Mouse (Mus musculus) frontal cortex, postnatal 25 days (tissue): Measurements from ENCODE around the gene Odaph.

Experiments used
- DNase-seq, 2 experiments: peaks; one replicate each; pipeline ENCODE4 v3.0.0; 2022; ENCODE audit warnings: low spot score in 2 of 2

Gene Odaph

DNA sequence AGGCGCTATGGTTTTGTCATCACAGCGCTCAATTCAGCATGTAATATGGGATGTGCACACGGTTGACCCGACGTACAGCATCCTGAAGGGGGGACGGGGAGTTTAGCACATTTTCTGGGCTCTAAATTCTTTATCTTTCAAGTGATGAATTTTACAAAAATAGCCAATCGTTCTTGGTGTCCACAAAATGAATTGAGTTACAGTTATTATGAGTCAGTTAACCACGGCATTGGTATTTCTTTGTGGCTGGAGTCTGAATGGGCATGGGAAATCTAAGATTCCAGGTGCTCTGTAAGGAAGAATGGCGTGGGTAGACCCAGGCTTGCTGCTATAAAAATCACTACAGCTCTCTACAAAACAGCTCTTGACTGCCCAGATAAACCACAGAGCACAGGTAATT, 2.0 kb downstream of the Odaph start:
- no peak for DNase-seq

DNA sequence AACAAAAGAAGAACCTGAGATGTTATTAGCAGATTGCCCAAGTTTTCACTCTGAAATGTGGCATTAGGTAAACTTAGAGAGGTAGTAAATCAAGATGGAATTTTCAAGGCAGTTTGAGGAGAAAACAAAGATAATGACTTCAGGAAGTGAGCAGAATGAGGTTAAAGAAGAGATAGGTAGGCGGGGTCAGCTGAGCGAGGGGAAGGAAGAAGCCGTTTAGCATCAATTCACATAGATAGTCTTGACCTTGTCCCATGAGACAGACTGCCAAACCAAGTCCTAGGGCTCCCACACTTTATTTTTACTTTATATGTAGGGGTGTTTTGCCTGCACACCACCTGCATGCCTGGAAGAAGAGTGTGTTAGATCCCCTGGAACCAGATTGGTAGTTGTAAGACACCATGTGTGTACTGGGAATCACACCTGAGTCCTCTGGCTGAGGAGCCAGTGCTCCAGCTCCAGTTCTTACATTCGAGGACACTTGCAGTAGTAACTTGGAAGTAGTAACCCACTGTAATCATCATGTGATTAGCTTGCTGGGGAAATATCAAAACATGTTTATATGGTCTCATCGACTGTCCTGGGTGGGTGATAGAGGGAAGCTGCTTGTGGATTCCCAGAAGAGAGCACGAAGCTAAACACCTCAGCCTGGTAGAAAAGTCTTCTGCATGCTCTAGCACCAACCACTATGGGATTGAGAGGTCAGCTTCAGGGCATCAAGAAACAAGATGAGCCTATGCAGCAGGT, 4.1 kb downstream of the Odaph start:
- DNase-seq = no peak

DNA sequence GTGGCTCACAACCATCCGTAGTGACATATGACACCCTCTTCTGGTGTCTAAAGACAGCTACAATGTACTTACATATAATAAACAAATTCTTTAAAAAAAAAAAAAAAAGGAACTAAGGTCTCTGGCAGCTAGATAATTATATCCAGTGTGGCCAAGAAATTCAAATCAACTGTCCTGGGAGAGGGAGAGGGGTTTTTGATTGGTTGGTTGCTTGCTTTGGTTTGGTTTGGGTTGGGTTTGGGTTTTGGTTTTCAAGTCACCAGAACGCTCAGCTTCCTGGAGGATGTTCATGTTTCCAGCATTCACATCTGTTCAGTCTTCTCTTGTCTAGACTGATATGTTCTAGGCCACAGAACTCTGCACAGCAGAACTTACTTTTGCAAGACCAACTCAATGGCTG, 5.8 kb downstream of the Odaph start:
- DNase-seq = no peak

DNA sequence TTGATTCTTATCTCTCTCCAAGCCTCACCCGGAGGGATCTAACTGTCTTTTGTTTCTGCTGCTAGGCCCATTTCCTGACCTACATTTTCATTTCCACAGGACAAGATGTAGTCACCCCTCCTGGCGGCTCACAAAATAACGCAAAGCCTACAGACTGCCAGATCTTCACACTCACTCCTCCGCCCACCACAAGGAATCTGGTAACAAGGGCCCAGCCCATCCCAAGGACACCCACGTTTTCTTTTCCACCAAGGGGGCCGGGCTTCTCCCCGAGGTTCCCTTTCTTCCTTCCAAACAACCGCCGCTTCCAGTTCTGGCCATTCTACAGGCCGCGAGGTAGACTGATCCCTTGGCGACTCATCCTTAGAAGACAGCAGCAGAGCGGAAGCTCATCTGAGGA, 7.3 kb downstream of the Odaph start:
- DNase-seq = peak in 1 of 2 experiments; percentile 12

DNA sequence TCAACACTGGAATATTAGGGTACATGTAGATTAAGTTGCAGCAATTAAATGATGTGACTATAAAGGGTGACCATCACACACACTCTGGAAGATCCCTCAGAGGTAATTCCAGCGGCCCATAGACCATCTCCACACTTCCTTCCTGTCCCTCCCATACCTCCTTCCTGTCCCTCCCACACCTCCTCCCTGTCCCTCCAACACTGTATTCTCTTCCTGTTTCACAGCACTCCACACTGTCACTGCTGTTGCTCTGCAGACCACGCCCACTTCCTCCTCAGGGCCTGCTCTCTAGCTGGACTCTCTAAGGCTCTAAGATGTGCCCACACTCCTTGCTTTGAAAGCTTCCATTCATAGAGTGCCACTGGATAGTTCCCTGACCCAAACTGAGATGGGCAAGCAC, 13.5 kb downstream of the Odaph start:
- DNase-seq = no peak

DNA sequence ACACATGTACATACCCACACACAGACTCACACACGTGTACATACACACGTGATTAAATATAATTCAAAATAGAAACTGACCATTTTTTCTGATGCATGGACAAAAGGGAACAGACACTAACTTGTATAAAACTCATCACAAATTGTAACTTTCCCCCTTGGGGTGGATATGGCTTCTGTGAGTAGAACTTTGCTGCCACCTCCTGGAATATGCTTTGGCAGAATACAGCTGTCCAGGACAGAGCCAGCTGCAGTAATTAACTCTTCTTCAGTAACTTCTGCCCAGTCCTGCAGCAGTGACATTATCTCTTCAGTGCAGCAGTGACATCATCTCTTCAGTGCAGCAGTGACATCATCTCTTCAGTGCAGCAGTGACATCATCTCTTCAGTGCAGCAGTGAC, 15.7 kb downstream of the Odaph start:
- no peak for DNase-seq

DNA sequence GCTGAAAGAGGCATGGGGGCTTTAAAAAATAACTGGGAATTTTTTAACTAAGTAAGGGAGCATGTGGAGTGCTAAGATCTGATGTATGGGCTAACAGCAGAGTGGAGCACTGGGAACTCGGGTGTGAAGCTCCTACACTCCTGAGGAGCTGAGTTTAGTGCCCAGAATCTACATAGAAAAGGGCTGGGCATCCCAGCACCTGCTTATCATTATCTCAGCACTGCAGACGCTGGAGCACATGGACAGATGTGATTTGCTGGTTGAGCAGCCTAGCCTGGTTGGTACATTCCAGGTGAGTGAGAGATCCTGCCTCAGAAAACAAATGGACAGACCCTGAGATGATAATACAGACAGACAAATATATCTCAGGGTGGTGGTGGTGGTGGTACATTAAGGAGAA, 22.6 kb downstream of the Odaph start:
- no peak for DNase-seq

DNA sequence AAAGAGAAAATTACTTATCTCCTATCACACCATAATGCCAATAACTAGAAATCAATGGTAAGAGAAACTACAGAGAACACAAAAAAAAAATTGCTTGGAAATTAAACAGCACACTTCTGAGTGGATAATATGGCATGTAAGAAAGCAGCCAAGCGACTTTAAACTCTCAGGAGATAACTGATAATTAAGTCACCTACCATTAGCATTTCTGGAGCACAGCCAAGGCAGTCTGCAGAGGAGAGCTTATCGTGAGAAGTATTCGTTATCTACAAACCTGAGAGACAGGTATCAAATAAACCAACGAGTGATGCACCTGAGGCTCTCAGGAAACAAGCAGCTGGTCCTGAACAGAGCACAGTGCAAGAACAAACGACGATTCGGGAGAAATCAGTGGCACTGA, 24.5 kb downstream of the Odaph start:
- DNase-seq = no peak

DNA sequence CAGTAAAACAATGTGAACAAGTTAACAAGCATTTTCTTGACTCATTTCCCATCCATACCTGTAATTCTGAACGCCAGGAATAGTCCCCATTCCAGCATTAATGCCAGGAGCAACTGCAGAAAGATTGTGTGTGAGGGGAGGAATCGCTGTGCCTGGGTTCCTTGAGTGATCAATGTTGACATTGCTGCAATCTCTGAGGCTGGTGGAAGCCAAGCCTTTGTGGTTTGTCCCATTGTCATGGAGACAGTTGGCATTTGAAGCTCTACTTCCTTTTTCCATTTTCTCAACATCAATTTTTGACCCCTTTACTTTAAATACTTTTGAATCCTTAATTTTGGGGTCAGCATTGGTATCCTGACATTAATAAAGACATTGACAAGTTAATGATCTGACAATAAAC, 32.7 kb downstream of the Odaph start:
- no peak for DNase-seq

DNA sequence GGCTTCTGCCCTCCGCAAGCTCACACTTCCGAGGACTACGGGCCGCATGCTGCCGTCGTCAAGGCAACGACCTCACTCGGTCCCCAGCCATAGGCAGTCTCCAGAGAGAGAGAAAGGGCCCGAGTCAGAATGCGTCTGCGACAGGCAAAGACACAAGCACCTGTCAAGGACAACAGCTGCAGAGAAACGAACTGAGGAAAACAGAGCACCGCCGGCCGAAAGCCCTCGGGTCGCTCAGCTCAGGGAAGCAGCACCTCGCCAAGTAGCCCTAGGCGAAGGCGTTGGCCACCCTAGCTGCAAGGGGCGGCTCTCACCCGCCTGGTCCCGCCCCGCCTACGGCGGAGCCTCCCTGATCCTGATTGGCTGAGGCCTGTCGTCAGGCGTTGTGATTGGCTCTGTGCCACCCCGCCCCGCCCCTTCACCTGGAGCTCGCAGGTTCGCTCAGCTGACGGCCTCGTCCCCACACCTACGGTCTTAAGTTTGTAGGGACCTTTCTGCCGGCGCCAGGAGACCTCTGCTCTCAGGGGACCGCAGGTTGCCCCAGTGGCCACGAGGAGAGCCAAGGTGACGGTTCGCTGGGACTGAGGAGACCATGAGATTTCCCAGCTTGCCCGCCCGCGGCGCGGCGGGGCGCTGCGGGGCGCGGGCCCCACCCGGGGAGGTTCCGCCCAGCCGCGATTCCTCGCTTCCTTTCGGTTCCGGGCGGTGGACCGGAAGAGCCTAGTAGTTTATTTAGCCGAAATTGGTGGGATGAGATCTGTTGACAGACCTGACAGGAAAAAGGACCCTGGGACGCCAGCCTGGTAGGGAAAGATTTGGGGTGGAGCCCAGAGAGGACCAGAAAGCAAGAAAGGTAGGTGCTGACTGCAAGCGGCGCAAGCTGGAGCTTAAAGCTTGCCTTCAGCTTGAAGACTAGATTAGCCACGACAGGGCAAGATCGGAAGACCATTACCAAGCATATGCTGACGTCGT, 55.4 kb downstream of the Odaph start:
- DNase-seq = peak; percentile 93 to 94

DNA sequence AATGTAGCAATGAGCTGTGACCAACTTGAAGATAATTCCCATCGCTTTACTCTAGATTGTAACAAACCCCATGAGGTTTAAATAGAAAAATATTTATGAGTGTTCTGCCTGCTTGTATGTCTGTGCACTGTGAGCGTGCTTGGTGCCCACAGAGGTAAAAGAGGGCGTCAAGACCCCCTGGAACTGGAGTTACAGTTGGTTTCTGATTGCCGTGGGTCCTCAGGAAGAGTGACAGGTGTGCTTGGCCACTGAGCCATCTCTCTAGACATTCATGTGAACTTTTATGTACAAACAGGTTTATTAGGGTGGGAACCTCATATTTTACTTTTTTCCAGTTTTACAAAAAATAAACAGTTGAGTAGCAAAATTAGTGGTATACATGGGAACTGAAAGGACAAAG, 56.5 kb downstream of the Odaph start, which contains the start of gene Cdkl2:
Cdkl2 (minus strand) TSS at position 101 of the 400 bp plus-strand sequence.
- no peak for DNase-seq
